Mouse (Mus musculus): ENCODE data around the gene Fam160a1.

- no peak for TF ChIP-seq CTCF (IDR thresholded peaks at IDR 0.05; ENCODE audit: low read depth)
- TF ChIP-seq EP300 (IDR thresholded peaks at IDR 0.05; ENCODE audit: low read depth): no peak
These were observed 12.0 kb upstream of the Fam160a1 start for GRCm38 (mm10) chr3:85829047-85829446.
